Mouse (Mus musculus) forebrain, embryonic 15.5 days (tissue): Measurements from ENCODE around the gene Rrp36. TPM values are rescaled to one million over a fixed set of nuclear protein-coding genes. Genes with fewer than 3 reads are reported as not detected.

Experiments used
- ATAC-seq: fragments of 200-750 bp; cut with Nextera tagmentation; replicated peaks from 2 replicates; pipeline ENCODE4 v1.8.0; 2017; ENCODE audit warnings: mild to moderate bottlenecking, moderate TSS enrichment, moderate library complexity
- H3K27ac ChIP-seq: fragments of 300-500 bp; sonication (generic); replicated peaks from 2 replicates; pipeline ENCODE4 v1.5.1; 2015; ENCODE audit warnings: mild to moderate bottlenecking, inconsistent platforms
- H3K27me3 ChIP-seq: fragments of 300-500 bp; sonication (generic); 2 replicates; pipeline ENCODE4 v1.6.1; 2015; ENCODE audit warnings: inconsistent platforms
- H3K36me3 ChIP-seq: fragments of 300-500 bp; sonication (generic); 2 replicates; pipeline ENCODE4 v1.6.1; 2015; ENCODE audit warnings: mild to moderate bottlenecking, inconsistent platforms
- H3K4me1 ChIP-seq: fragments of 300-500 bp; sonication (generic); 2 replicates; pipeline ENCODE4 v1.6.1; 2015; ENCODE audit warnings: inconsistent platforms
- H3K4me2 ChIP-seq: fragments of 300-500 bp; sonication (generic); replicated peaks from 2 replicates; pipeline ENCODE4 v1.6.1; 2015; ENCODE audit warnings: mild to moderate bottlenecking, inconsistent platforms
- H3K4me3 ChIP-seq: fragments of 300-500 bp; sonication (generic); 2 replicates; pipeline ENCODE4 v1.5.1; 2015; ENCODE audit warnings: mild to moderate bottlenecking, inconsistent platforms
- H3K9ac ChIP-seq: fragments of 300-500 bp; sonication (generic); replicated peaks from 2 replicates; pipeline ENCODE4 v1.6.1; 2015; ENCODE audit warnings: mild to moderate bottlenecking, inconsistent platforms
- H3K9me3 ChIP-seq: fragments of 300-500 bp; sonication (generic); 2 replicates; pipeline ENCODE4 v1.6.1; 2016; ENCODE audit warnings: inconsistent platforms
- WGBS: fragments of 180-500 bp; shearing (Covaris S2); methylation state at CpG from one replicate; pipeline ENCODE4 v1.1.7; 2015; ENCODE audit warnings: mixed read lengths; 5-methylcytosine and 5-hydroxymethylcytosine counted together
- polyA plus RNA-seq: library from polyadenylated mRNA; unstranded; fragments of >200 nt; fragmentation: Nextera tagmentation; extraction: Ambion mirVana; gene quantifications from 2 replicates; pipeline ENCODE4 v1.2.1, GENCODE M21; 2015

The Rrp36 gene
- polyA plus RNA-seq, 1 experiment from 2014 or later: 49.5 TPM

GRCm38 (mm10) chr17:46642060-46642459, 32.1 kb downstream of the Rrp36 start:
- Histone ChIP-seq H3K4me3 (no peak overlapping the region), H3K27ac (no peak overlapping the region), H3K27me3 (no peaks in the 10 kb centered on the region), H3K4me2 (no peak overlapping the region), H3K36me3 (peaks cover 39% of the 10 kb centered on the region), H3K9me3 (no peaks in the 10 kb centered on the region), H3K9ac (no peak overlapping the region), H3K4me1 (peaks cover 33% of the 10 kb centered on the region)
- no peak for ATAC-seq
- 91% methylated on average over 17 of the region's 17 CpGs for WGBS

GRCm38 (mm10) chr17:46639929-46640328, 34.2 kb downstream of the Rrp36 start:
- H3K4me2 ChIP-seq: no peak overlapping the region
- WGBS: 86% methylated on average over 9 of the region's 9 CpGs
- peaks cover 43% of the 10 kb centered on the region for H3K36me3 ChIP-seq
- H3K9me3 ChIP-seq: no peaks in the 10 kb centered on the region
- H3K27me3 ChIP-seq: no peaks in the 10 kb centered on the region
- H3K27ac ChIP-seq: no peak overlapping the region
- no peak overlapping the region for H3K9ac ChIP-seq
- no peak overlapping the region for H3K4me3 ChIP-seq
- ATAC-seq: no peak
- peaks cover 32% of the 10 kb centered on the region for H3K4me1 ChIP-seq

DNA sequence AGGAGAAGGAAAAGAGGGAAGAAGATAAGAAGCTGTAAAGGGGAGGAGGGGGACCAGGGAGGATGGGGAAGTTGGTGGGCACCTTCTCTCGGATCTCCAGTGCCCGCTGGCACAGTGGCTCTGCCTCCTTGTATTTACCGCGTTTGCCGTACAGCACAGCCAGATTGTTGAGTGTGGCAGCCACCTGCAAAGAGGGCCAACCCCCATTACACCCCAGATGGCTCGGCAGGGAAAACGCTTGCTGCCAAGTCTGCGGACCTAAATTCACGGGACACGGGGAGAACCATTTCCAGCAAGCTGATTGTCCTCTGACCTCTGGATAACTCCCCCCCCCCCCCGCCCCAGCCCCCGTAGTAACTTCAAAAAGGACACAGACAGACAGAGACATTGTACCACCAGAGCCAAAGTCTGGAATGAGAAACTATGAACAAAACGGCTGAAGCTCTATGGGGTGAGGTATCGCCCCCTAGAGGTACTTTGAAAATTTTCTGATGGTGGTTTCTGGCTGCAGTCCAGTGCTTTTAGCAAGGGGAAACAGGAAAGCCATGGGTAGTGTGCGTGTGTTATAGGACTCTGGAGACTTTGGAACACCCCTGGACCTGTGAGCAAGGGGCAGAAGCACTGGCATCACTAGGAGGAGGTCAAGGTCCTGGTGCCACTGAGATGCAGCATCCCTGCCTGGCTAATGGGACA, 37.2 kb downstream of the Rrp36 start:
- H3K4me2 ChIP-seq: peak overlapping the region; percentile 18; the same call in 1 of the 2 replicates
- 11% methylated on average over 15 of the region's 15 CpGs for WGBS
- peaks cover 43% of the 10 kb centered on the region for H3K36me3 ChIP-seq
- 0 out of 2 replicates have a peak overlapping the region, but pooled peaks have one; percentile 5 for H3K9ac ChIP-seq
- H3K27ac ChIP-seq: peak overlapping the region; percentile 66
- peak; percentile 79 for ATAC-seq
- no peaks in the 10 kb centered on the region for H3K27me3 ChIP-seq
- peaks cover 16% of the 10 kb centered on the region for H3K4me1 ChIP-seq
- H3K9me3 ChIP-seq: no peaks in the 10 kb centered on the region
- peak overlapping the region; percentile 7; the same call in 1 of the 2 replicates for H3K4me3 ChIP-seq

- 16% methylated on average over 12 of the region's 12 CpGs for WGBS
- Histone ChIP-seq H3K9ac (peak overlapping the region; percentile 18; the same call in 1 of the 2 replicates), H3K4me1 (peaks cover 33% of the 10 kb centered on the region)
Measured at GRCm38 (mm10) chr17:46629685-46630441, 44.3 kb downstream of the Rrp36 start.

DNA sequence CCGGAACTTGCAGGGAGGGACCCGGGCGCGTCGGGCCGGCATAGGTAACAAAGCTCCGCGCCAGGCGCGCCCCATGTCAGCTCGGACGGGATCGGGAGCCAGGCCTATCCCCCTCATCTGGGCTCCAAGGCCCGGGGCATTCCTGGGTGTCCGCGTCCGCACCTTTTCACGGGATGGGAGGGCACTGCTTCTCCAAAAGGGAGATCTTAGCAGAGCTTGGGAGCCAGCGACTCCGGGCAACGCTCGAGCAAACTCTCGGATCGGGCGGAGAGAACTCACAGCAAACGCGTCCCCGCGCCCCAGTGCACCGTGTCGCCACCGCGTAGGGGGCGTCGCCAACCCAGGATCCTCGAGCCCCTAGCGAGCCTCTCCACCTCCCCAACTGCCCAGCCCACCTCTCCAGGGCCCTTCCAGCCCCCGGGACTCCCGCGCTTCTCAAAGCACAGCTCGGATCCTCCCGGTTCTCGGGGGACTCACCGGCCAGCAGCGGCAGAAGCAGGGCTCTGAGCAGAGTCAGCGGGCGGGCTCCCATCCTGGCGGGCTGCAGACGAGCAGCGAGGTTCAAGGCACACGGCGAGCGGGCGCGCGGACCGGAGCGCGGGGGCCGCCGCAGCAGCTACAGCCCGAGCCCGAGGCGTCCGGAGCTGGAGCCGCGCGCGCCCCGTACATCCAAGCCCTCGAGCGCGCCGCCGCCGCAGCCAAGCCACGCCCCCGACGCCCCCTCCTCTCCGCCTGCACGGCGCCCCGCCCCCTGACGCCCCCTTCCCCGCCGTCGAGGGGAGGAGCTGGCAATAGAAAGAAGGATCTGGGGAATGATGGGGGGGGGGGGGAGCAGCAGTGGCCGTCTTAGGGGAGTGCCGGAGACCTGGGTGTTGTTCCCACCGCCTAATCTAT, 45.1 kb downstream of the Rrp36 start, which contains the start of gene Ptk7:
Gene Ptk7, minus strand, starts transcription at position 714 of the 894 bp plus-strand sequence.
- under 1% methylated on average over 82 of the region's 90 CpGs for WGBS
- Histone ChIP-seq H3K36me3 (peaks cover 10% of the 10 kb centered on the region; the same call in 1 of the 2 replicates), H3K9me3 (no peaks in the 10 kb centered on the region), H3K4me2 (peak within 1 kb of the TSS; percentile 78), H3K27ac (peak within 1 kb of the TSS; percentile 89), H3K27me3 (no peaks in the 10 kb centered on the region), H3K4me1 (peaks cover 40% of the 10 kb centered on the region), H3K9ac (peak within 1 kb of the TSS; percentile 85), H3K4me3 (peak within 1 kb of the TSS; percentile 68)
- ATAC-seq: peak; percentile 82

More at GRCm38 (mm10) chr17:46629685-46630441, 44.3 kb downstream of the Rrp36 start:
- H3K36me3 ChIP-seq: peaks cover 10% of the 10 kb centered on the region; the same call in 1 of the 2 replicates
- ATAC-seq: peak; percentile 62
- no peaks in the 10 kb centered on the region for H3K9me3 ChIP-seq
- peak overlapping the region; percentile 78 for H3K4me2 ChIP-seq
- peak overlapping the region; percentile 68 for H3K4me3 ChIP-seq
- no peaks in the 10 kb centered on the region for H3K27me3 ChIP-seq
- peak overlapping the region; percentile 89 for H3K27ac ChIP-seq

- peaks cover 46% of the 10 kb centered on the region for H3K4me1 ChIP-seq
- peak overlapping the region; percentile 89 for H3K27ac ChIP-seq
- H3K27me3 ChIP-seq: no peaks in the 10 kb centered on the region
- H3K4me2 ChIP-seq: peak overlapping the region; percentile 78
- H3K9me3 ChIP-seq: no peaks in the 10 kb centered on the region
- peaks cover 10% of the 10 kb centered on the region; the same call in 1 of the 2 replicates for H3K36me3 ChIP-seq
- peak overlapping the region; percentile 85 for H3K9ac ChIP-seq
- ATAC-seq: peak; percentile 31
- peak overlapping the region; percentile 68 for H3K4me3 ChIP-seq
- WGBS: 2% methylated on average over 13 of the region's 13 CpGs
Measured at GRCm38 (mm10) chr17:46628471-46628790, 45.7 kb downstream of the Rrp36 start.

- H3K36me3 ChIP-seq: peaks cover 6% of the 10 kb centered on the region; the same call in 1 of the 2 replicates
- H3K9me3 ChIP-seq: no peaks in the 10 kb centered on the region
- no peaks in the 10 kb centered on the region for H3K27me3 ChIP-seq
- H3K9ac ChIP-seq: peak overlapping the region; percentile 85; the same call in 1 of the 2 replicates
- H3K4me2 ChIP-seq: peak overlapping the region; percentile 78
- H3K27ac ChIP-seq: no peak overlapping the region
- H3K4me1 ChIP-seq: peaks cover 51% of the 10 kb centered on the region
- no peak for ATAC-seq
- 62% methylated on average over 6 of the region's 6 CpGs for WGBS
- peak overlapping the region; percentile 68 for H3K4me3 ChIP-seq
Measured at GRCm38 (mm10) chr17:46627409-46627808, 46.7 kb downstream of the Rrp36 start.

- Histone ChIP-seq H3K27me3 (no peaks in the 10 kb centered on the region), H3K9me3 (no peaks in the 10 kb centered on the region), H3K9ac (no peak overlapping the region), H3K4me1 (peaks cover 64% of the 10 kb centered on the region), H3K4me3 (no peak overlapping the region), H3K4me2 (no peak overlapping the region), H3K27ac (peak overlapping the region; percentile 39), H3K36me3 (no peaks in the 10 kb centered on the region)
- ATAC-seq: no peak
- 64% methylated on average over 12 of the region's 12 CpGs for WGBS
Measured at GRCm38 (mm10) chr17:46624598-46624997, 49.6 kb downstream of the Rrp36 start.

- Histone ChIP-seq H3K27me3 (no peaks in the 10 kb centered on the region), H3K9ac (no peak overlapping the region), H3K4me1 (peaks cover 69% of the 10 kb centered on the region), H3K9me3 (no peaks in the 10 kb centered on the region), H3K27ac (peak overlapping the region; percentile 39), H3K4me2 (no peak overlapping the region), H3K36me3 (no peaks in the 10 kb centered on the region), H3K4me3 (no peak overlapping the region)
- 31% methylated on average over 10 of the region's 10 CpGs for WGBS
- no peak for ATAC-seq
Measured at GRCm38 (mm10) chr17:46623819-46624557, 50.2 kb downstream of the Rrp36 start.

DNA sequence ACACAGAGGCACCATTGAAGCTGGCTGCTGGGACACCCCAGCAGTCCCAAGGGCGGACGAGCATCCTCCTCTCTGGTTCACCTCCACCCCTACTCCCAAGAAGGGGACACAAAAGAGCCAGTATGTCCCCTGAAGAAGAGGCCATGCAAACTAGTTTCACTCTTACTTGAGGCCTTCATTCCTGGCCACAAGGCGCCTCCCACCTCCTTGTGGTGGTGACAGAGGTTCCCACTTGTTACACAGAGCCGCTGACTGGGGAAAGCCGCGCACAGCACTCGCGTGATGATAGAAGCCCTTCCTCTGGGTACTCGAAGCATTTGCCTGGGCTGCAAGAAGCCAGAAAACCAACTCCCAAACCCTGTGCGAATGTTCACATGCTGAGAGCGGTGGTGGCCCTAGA, 51.9 kb downstream of the Rrp36 start:
- Histone ChIP-seq H3K4me2 (no peak overlapping the region), H3K27me3 (no peaks in the 10 kb centered on the region), H3K9ac (no peak overlapping the region), H3K4me3 (no peak overlapping the region), H3K27ac (no peak overlapping the region), H3K36me3 (no peaks in the 10 kb centered on the region), H3K4me1 (peaks cover 77% of the 10 kb centered on the region), H3K9me3 (no peaks in the 10 kb centered on the region)
- no peak for ATAC-seq
- 86% methylated on average over 11 of the region's 11 CpGs for WGBS

GRCm38 (mm10) chr17:46621324-46621723, 52.8 kb downstream of the Rrp36 start:
- ATAC-seq: no peak; the same call in 1 of the 2 replicates
- 53% methylated on average over 15 of the region's 15 CpGs for WGBS
- H3K4me1 ChIP-seq: peaks cover 72% of the 10 kb centered on the region

More at GRCm38 (mm10) chr17:46621324-46621723, 52.8 kb downstream of the Rrp36 start:
- Histone ChIP-seq H3K9me3 (no peaks in the 10 kb centered on the region), H3K4me2 (0 out of 2 replicates have a peak overlapping the region, but pooled peaks have one; percentile 4), H3K27me3 (no peaks in the 10 kb centered on the region), H3K9ac (no peak overlapping the region), H3K4me3 (no peak overlapping the region), H3K36me3 (no peaks in the 10 kb centered on the region), H3K27ac (peak overlapping the region; percentile 64)
